Mouse (Mus musculus): ENCODE results near the gene Galp. TPM values are rescaled to one million over a fixed set of nuclear protein-coding genes. Genes with fewer than 3 reads are reported as not detected.

Gene Galp
- not detected in 2 replicates for polyA plus RNA-seq (2015; fragmentation: Nextera tagmentation; extraction: Ambion mirVana)

- no peak for ATAC-seq (ENCODE audit: extremely low read depth, insufficient number of reproducible peaks, low FRiP score, low TSS enrichment)
- no peak within 1 kb of the TSS for H3K9ac ChIP-seq
- 55% methylated on average over 3 of the region's 3 CpGs for WGBS
Observed at GRCm38 (mm10) chr7:6196790-6197189, at the start of gene Galp. TSS of gene Galp (plus strand) at chr7:6197090.

DNA sequence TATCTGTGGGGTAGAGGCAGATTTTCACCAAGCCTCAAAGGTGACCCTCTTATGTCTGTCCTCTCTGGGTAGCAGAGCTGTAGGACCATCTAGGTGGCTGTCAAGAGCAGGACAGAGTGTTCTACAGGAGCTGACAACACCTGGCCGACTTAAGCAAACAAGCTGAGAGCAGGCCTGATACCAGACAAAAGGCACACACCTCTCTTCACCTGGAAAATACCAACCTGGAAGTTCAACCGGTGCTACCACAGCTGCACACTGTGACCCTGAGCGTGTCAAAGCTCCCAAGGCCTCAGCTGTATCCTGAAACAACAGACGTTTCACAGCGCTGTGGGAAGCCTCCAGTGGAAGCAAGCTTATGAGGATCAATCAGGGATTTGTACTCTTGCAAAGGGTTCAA lies 49.2 kb upstream of the Galp start:
- 74% methylated on average over 5 of the region's 5 CpGs for WGBS
- no peaks in the 10 kb centered on the region for H3K36me3 ChIP-seq
- no peak overlapping the region for H3K4me3 ChIP-seq
- peaks cover 84% of the 10 kb centered on the region for H3K4me1 ChIP-seq
- no peaks in the 10 kb centered on the region for H3K27me3 ChIP-seq (replicated peaks)
- ATAC-seq (ENCODE audit: extremely low read depth, insufficient number of reproducible peaks, low FRiP score, low TSS enrichment): no peak
- H3K9ac ChIP-seq: peak overlapping the region; percentile 48
- no peaks in the 10 kb centered on the region for H3K9me3 ChIP-seq
- H3K27ac ChIP-seq (replicated peaks): peak overlapping the region; percentile 64
- peak overlapping the region; percentile 43; the same call in 1 of the 2 replicates for H3K4me2 ChIP-seq

More at GRCm38 (mm10) chr7:6196790-6197189, at the start of gene Galp:
- no peaks in the 10 kb centered on the region for H3K4me1 ChIP-seq
- no peak within 1 kb of the TSS for H3K4me2 ChIP-seq
- H3K27me3 ChIP-seq (replicated peaks): 0 out of 2 replicates have a peak, but pooled peaks cover 4% of the 10 kb centered on the region
- H3K4me3 ChIP-seq: no peak within 1 kb of the TSS
- H3K36me3 ChIP-seq: no peaks in the 10 kb centered on the region
- no peak within 1 kb of the TSS for H3K27ac ChIP-seq (replicated peaks)
- 0 out of 2 replicates have a peak, but pooled peaks cover 5% of the 10 kb centered on the region for H3K9me3 ChIP-seq

DNA sequence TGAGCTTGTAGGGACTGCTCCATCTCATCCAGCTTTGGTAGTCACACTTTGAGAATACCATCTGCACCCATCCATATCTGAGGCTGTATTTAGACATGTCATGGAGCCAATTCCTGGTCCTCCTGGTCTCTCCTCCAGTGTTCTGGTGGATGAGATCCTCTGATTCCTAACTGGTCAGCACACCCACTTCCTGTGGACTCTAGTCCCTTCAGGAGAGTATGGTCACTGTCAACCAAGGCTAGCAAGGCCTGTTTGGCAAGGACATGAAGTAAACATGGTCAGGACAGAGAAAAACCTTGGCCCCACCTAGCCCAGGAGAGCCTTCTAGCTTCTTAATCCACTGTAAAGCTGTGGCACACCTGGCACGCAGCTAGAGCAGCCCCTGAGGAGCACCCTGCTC lies 45.6 kb upstream of the Galp start:
- Histone ChIP-seq H3K4me3 (no peak overlapping the region), H3K4me2 (no peak overlapping the region), H3K36me3 (no peaks in the 10 kb centered on the region), H3K9ac (no peak overlapping the region), H3K27me3 (replicated peaks) (no peaks in the 10 kb centered on the region), H3K9me3 (no peaks in the 10 kb centered on the region), H3K4me1 (peaks cover 74% of the 10 kb centered on the region), H3K27ac (replicated peaks) (no peak overlapping the region)
- ATAC-seq (ENCODE audit: extremely low read depth, insufficient number of reproducible peaks, low FRiP score, low TSS enrichment): no peak
- WGBS: 91% methylated on average over 1 of the region's 1 CpGs

DNA sequence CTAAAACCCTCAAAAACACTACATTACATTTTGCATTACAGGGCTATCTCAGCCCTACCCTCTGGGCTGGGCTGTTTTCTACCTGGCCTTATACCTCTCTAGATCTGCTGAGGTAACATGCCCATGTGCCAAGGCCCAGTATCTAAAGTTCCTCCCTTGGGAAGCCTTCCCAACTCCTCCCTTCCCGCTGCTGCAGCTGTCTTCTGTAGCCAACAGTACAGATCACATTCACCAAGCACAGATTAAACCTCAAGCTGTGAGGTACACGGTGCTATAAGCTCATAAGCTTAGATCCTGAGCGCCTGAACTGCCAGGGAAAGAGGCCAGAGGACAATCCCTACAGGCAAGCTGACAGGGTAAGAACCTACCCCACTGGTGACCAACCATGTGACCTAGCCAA lies 44.9 kb upstream of the Galp start:
- H3K36me3 ChIP-seq: no peaks in the 10 kb centered on the region
- H3K27ac ChIP-seq (replicated peaks): no peak overlapping the region
- no peak overlapping the region for H3K9ac ChIP-seq
- no peak overlapping the region for H3K4me2 ChIP-seq
- no peak for ATAC-seq (ENCODE audit: extremely low read depth, insufficient number of reproducible peaks, low FRiP score, low TSS enrichment)
- WGBS: 76% methylated on average over 3 of the region's 3 CpGs
- peaks cover 73% of the 10 kb centered on the region for H3K4me1 ChIP-seq
- H3K4me3 ChIP-seq: no peak overlapping the region
- no peaks in the 10 kb centered on the region for H3K27me3 ChIP-seq (replicated peaks)
- H3K9me3 ChIP-seq: no peaks in the 10 kb centered on the region

DNA sequence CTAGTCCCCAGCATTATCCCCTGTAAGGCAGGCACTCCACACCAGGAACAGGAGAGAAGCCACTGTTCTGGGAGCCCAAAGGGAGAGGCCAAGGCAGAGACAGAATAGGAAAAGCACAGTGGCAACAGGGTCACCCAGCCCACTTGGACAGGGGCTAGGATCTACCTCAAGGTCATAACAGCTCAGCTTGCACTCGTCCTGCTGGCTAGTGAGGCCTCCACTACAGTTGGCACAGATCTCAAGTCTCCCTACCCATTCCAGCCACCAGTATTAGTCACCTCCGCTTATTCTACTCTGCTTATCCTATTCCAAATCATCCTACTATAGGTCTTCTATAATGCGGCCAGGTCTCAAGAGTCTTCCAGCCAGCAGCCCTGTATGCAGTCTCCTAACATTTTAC lies 43.8 kb upstream of the Galp start:
- WGBS: 87% methylated on average over 3 of the region's 3 CpGs
- no peak overlapping the region for H3K4me3 ChIP-seq
- H3K4me1 ChIP-seq: peaks cover 69% of the 10 kb centered on the region
- 0 out of 2 replicates have a peak overlapping the region, but pooled peaks have one; percentile 22 for H3K27ac ChIP-seq (replicated peaks)
- no peak overlapping the region for H3K9ac ChIP-seq
- no peak overlapping the region for H3K4me2 ChIP-seq
- no peak for ATAC-seq (ENCODE audit: extremely low read depth, insufficient number of reproducible peaks, low FRiP score, low TSS enrichment)
- H3K27me3 ChIP-seq (replicated peaks): no peaks in the 10 kb centered on the region
- no peaks in the 10 kb centered on the region for H3K9me3 ChIP-seq
- H3K36me3 ChIP-seq: no peaks in the 10 kb centered on the region

- Histone ChIP-seq H3K4me1 (peaks cover 58% of the 10 kb centered on the region), H3K9me3 (no peaks in the 10 kb centered on the region), H3K9ac (peak overlapping the region; percentile 91), H3K4me3 (peak overlapping the region; percentile 71), H3K27ac (replicated peaks) (peak overlapping the region; percentile 96), H3K4me2 (peak overlapping the region; percentile 79), H3K36me3 (no peaks in the 10 kb centered on the region), H3K27me3 (replicated peaks) (no peaks in the 10 kb centered on the region)
- no peak for ATAC-seq (ENCODE audit: extremely low read depth, insufficient number of reproducible peaks, low FRiP score, low TSS enrichment)
- WGBS: 39% methylated on average over 5 of the region's 5 CpGs
Observed at GRCm38 (mm10) chr7:6154164-6154563, 42.7 kb upstream of the Galp start.

DNA sequence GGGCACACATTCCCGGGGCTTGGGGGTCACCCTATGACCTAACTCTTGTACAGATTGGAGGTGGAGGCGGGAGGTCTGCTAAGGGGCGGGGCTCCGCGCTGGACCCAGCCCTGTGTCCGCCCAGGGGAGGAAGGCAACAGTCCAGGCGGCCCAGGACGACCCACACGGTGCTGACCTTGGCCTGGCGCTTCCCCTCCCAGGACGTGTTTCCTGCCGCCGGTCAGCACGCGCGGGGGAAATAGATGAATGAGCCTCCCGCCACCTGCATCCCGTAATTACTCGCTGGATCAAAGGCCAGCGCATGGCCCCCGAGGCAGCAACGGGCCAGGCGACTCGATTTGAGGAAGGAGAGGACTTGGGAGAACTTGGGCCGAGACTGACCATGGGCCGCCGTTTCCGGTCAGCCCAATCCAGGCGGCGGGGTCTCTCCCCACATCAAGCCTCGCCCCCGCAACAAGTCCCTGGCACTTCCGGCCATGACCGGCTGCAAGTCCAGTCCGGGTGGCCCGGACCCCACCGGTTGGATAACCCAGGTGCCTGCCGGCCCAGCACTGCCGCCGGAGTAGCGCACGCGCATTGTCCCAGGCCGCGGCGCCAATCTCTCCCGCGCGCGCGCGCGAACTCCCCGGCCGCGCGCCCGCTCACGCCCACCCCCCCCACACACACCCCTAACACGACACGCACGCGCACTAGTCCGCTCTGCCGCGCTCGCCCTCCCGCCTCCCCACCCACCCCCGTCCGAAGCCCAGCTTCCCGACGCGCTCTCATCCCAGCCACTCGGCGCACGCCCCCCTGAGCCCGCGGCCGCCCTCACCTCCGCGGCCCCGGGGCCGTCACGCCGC lies 41.6 kb upstream of the Galp start:
- Histone ChIP-seq H3K9me3 (no peaks in the 10 kb centered on the region), H3K4me3 (peak overlapping the region; percentile 71), H3K9ac (peak overlapping the region; percentile 91), H3K36me3 (no peaks in the 10 kb centered on the region), H3K4me1 (peaks cover 55% of the 10 kb centered on the region), H3K4me2 (peak overlapping the region; percentile 79), H3K27me3 (replicated peaks) (no peaks in the 10 kb centered on the region), H3K27ac (replicated peaks) (peak overlapping the region; percentile 96)
- under 1% methylated on average over 82 of the region's 85 CpGs for WGBS
- peak; percentile 63 for ATAC-seq (ENCODE audit: extremely low read depth, insufficient number of reproducible peaks, low FRiP score, low TSS enrichment)

GRCm38 (mm10) chr7:6155901-6156411 lies 40.9 kb upstream of the Galp start, which contains the start of gene Zfp787:
TSS of gene Zfp787 (minus strand) at chr7:6155997.
- Histone ChIP-seq H3K27me3 (replicated peaks) (no peaks in the 10 kb centered on the region), H3K36me3 (no peaks in the 10 kb centered on the region), H3K9ac (peak within 1 kb of the TSS; percentile 91), H3K27ac (replicated peaks) (peak within 1 kb of the TSS; percentile 96), H3K9me3 (no peaks in the 10 kb centered on the region), H3K4me1 (peaks cover 50% of the 10 kb centered on the region), H3K4me2 (peak within 1 kb of the TSS; percentile 79), H3K4me3 (peak within 1 kb of the TSS; percentile 71)
- ATAC-seq (ENCODE audit: extremely low read depth, insufficient number of reproducible peaks, low FRiP score, low TSS enrichment): peak; percentile 90
- under 1% methylated on average over 52 of the region's 54 CpGs for WGBS

GRCm38 (mm10) chr7:6156901-6157472 lies 39.9 kb upstream of the Galp start:
- no peak for ATAC-seq (ENCODE audit: extremely low read depth, insufficient number of reproducible peaks, low FRiP score, low TSS enrichment)
- H3K4me2 ChIP-seq: peak overlapping the region; percentile 79
- WGBS: 47% methylated on average over 9 of the region's 9 CpGs
- no peaks in the 10 kb centered on the region for H3K9me3 ChIP-seq
- peak overlapping the region; percentile 71 for H3K4me3 ChIP-seq
- H3K4me1 ChIP-seq: peaks cover 39% of the 10 kb centered on the region
- H3K36me3 ChIP-seq: no peaks in the 10 kb centered on the region
- peak overlapping the region; percentile 96; the same call in 1 of the 2 replicates for H3K27ac ChIP-seq (replicated peaks)
- peak overlapping the region; percentile 91 for H3K9ac ChIP-seq
- no peaks in the 10 kb centered on the region for H3K27me3 ChIP-seq (replicated peaks)

GRCm38 (mm10) chr7:6157479-6157878 lies 39.4 kb upstream of the Galp start:
- ATAC-seq (ENCODE audit: extremely low read depth, insufficient number of reproducible peaks, low FRiP score, low TSS enrichment): no peak

DNA sequence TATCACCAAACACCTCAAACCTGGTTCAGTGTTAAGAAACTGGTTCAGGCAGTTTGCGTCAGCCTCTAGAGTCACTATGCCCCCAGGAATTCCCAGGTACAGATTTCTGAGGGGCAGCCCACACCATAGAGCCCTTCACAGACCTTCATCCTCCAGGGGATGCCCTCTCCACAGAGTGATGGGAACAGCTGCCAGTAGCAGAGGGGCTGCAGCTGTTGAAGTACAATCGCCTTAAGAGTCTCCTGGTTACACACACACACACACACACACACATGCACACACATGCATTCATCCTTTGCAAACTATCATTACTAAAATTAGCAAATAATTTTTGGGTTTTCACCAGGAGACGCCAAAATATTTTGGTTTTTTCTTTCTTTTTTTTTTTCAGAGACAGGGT lies 37.3 kb upstream of the Galp start:
- 82% methylated on average over 3 of the region's 3 CpGs for WGBS
- ATAC-seq (ENCODE audit: extremely low read depth, insufficient number of reproducible peaks, low FRiP score, low TSS enrichment): no peak
- H3K4me2 ChIP-seq: no peak overlapping the region
- H3K9me3 ChIP-seq: no peaks in the 10 kb centered on the region
- H3K9ac ChIP-seq: no peak overlapping the region
- 0 out of 2 replicates have a peak, but pooled peaks cover 3% of the 10 kb centered on the region for H3K27me3 ChIP-seq (replicated peaks)
- peaks cover 17% of the 10 kb centered on the region for H3K4me1 ChIP-seq
- H3K4me3 ChIP-seq: no peak overlapping the region
- H3K27ac ChIP-seq (replicated peaks): no peak overlapping the region
- H3K36me3 ChIP-seq: no peaks in the 10 kb centered on the region

More at GRCm38 (mm10) chr7:6157479-6157878, 39.4 kb upstream of the Galp start:
- no peak overlapping the region for H3K4me3 ChIP-seq
- H3K9ac ChIP-seq: no peak overlapping the region
- H3K27ac ChIP-seq (replicated peaks): no peak overlapping the region
- H3K9me3 ChIP-seq: no peaks in the 10 kb centered on the region
- H3K4me1 ChIP-seq: peaks cover 36% of the 10 kb centered on the region
- H3K4me2 ChIP-seq: no peak overlapping the region
- H3K27me3 ChIP-seq (replicated peaks): no peaks in the 10 kb centered on the region
- no peaks in the 10 kb centered on the region for H3K36me3 ChIP-seq
- WGBS: 30% methylated on average over 1 of the region's 1 CpGs
